Mouse (Mus musculus) MEL (cell line): ENCODE data around the gene Slitrk1. TPM values are rescaled to one million over a fixed set of nuclear protein-coding genes. Genes with fewer than 3 reads are reported as not detected.

Experiments used
- DNase-seq: peaks from one replicate; pipeline ENCODE4 v3.0.0; 2011; ENCODE audit warnings: low read depth, low spot score
- H3K27ac ChIP-seq: 2 replicates; pipeline ENCODE4 v1.5.1; 2012; ENCODE audit warnings: low read depth, mild to moderate bottlenecking, control low read depth, low read length, moderate library complexity; ENCODE audit not compliant: control insufficient read depth
- H3K27me3 ChIP-seq, 2 experiments: fragments of 150-350 bp in 1 of 2; sonication (generic) in 1 of 2; 2 replicates each; pipeline ENCODE4 v1.6.1; 2012; ENCODE audit warnings: low read length in 2 of 2, mild to moderate bottlenecking in 2 of 2, improper control_type of control experiment in 1 of 2, moderate library complexity in 1 of 2; ENCODE audit not compliant: insufficient read depth in 2 of 2, control insufficient read depth in 1 of 2
- H3K36me3 ChIP-seq, 2 experiments: 2 replicates each; pipeline ENCODE4 v1.6.1; 2012 to 2014; ENCODE audit warnings: low read length in 2 of 2, improper control_type of control experiment in 1 of 2, inconsistent platforms in 1 of 2, mild to moderate bottlenecking in 1 of 2; ENCODE audit not compliant: insufficient read depth in 2 of 2, control insufficient read depth in 1 of 2
- H3K4me1 ChIP-seq, 2 experiments: fragments of 150-350 bp in 1 of 2; sonication (generic) in 1 of 2; 2 replicates each; pipeline ENCODE4 v1.6.1; 2012; ENCODE audit warnings: low read length in 2 of 2, improper control_type of control experiment in 1 of 2, mild to moderate bottlenecking in 1 of 2; ENCODE audit not compliant: insufficient read depth in 2 of 2, control insufficient read depth in 1 of 2
- H3K4me3 ChIP-seq, 2 experiments: fragments of 150-350 bp in 1 of 2; sonication (generic) in 1 of 2; 2 replicates each; pipeline ENCODE4 v1.5.1; 2012; ENCODE audit warnings: low read depth in 2 of 2, low read length in 2 of 2, mild to moderate bottlenecking in 2 of 2, moderate library complexity in 2 of 2, control low read depth in 1 of 2, improper control_type of control experiment in 1 of 2; ENCODE audit not compliant: control insufficient read depth in 1 of 2, insufficient read depth in 1 of 2
- H3K79me2 ChIP-seq: 2 replicates; pipeline ENCODE4 v1.6.1; 2012; ENCODE audit warnings: mild to moderate bottlenecking, low read length, moderate library complexity; ENCODE audit not compliant: control insufficient read depth, poor library complexity, insufficient read depth
- H3K9ac ChIP-seq: 2 replicates; pipeline ENCODE4 v1.6.1; 2012; ENCODE audit warnings: low read depth, mild to moderate bottlenecking, control low read depth, low read length, moderate library complexity; ENCODE audit not compliant: control insufficient read depth, poor library complexity, severe bottlenecking
- H3K9me3 ChIP-seq: fragments of 150-350 bp; sonication (generic); replicated peaks from 2 replicates; pipeline ENCODE4 v1.6.1; 2012; ENCODE audit warnings: mild to moderate bottlenecking, low read length, improper control_type of control experiment, moderate library complexity; ENCODE audit not compliant: insufficient read depth
- CHD1 ChIP-seq: IDR thresholded peaks from 2 replicates; pipeline ENCODE4 v1.6.1; 2012; ENCODE audit warnings: low read depth, mild to moderate bottlenecking, inconsistent platforms, low read length, improper control_type of control experiment
- CTCF ChIP-seq, 3 experiments: IDR thresholded peaks in 2 of 3; conservative IDR thresholded peaks in 1 of 3; 2 replicates each; pipeline ENCODE4 v1.5.1; 2011 to 2012; ENCODE audit warnings: low read length in 3 of 3, low read depth in 2 of 3, mild to moderate bottlenecking in 2 of 3, improper control_type of control experiment in 1 of 3, inconsistent platforms in 1 of 3, mixed read lengths in 1 of 3, moderate library complexity in 1 of 3; ENCODE audit not compliant: control insufficient read depth in 1 of 3, insufficient read depth in 1 of 3, poor library complexity in 1 of 3, severe bottlenecking in 1 of 3
- ELF1 ChIP-seq: IDR thresholded peaks from 2 replicates; pipeline ENCODE4 v1.6.1; 2014; ENCODE audit warnings: low read depth, mild to moderate bottlenecking, inconsistent platforms, low read length, improper control_type of control experiment, moderate library complexity
- EP300 ChIP-seq, 2 experiments: IDR thresholded peaks; 2 replicates each; pipeline ENCODE4 v1.6.1; 2011; ENCODE audit warnings: improper control_type of control experiment in 2 of 2, low read length in 2 of 2, low read depth in 1 of 2, mild to moderate bottlenecking in 1 of 2
- GATA1 ChIP-seq: IDR thresholded peaks from 2 replicates; pipeline ENCODE4 v1.6.1; 2011; ENCODE audit warnings: low read depth, low read length, improper control_type of control experiment
- JUND ChIP-seq: IDR thresholded peaks from 2 replicates; pipeline ENCODE4 v1.6.1; 2011; ENCODE audit warnings: low read depth, mild to moderate bottlenecking, improper control_type of control experiment, low read length
- KAT2A ChIP-seq: conservative IDR thresholded peaks from 2 replicates; pipeline ENCODE4 v1.6.1; 2012; ENCODE audit warnings: low read depth, low read length, improper control_type of control experiment, inconsistent platforms
- MAX ChIP-seq: IDR thresholded peaks from 2 replicates; pipeline ENCODE4 v1.6.1; 2011; ENCODE audit warnings: low read length, improper control_type of control experiment
- MAZ ChIP-seq: IDR thresholded peaks from 2 replicates; pipeline ENCODE4 v1.6.1; 2012; ENCODE audit warnings: low read depth, mild to moderate bottlenecking, inconsistent platforms, low read length, improper control_type of control experiment
- MXI1 ChIP-seq: IDR thresholded peaks from 2 replicates; pipeline ENCODE4 v1.6.1; 2011; ENCODE audit warnings: mild to moderate bottlenecking, low read depth, low read length, improper control_type of control experiment
- NRF1 ChIP-seq: IDR thresholded peaks from 2 replicates; pipeline ENCODE4 v1.6.1; 2014; ENCODE audit warnings: low read depth, mild to moderate bottlenecking, inconsistent platforms, low read length, improper control_type of control experiment, moderate library complexity; ENCODE audit not compliant: poor library complexity, insufficient read depth, severe bottlenecking
- POLR2A ChIP-seq, 2 experiments: IDR thresholded peaks; 2 replicates each; pipeline ENCODE4 v1.6.1; 2011 to 2012; ENCODE audit warnings: low read length in 2 of 2, mild to moderate bottlenecking in 2 of 2, control low read depth in 1 of 2, improper control_type of control experiment in 1 of 2, low read depth in 1 of 2, moderate library complexity in 1 of 2; ENCODE audit not compliant: control insufficient read depth in 1 of 2, insufficient read depth in 1 of 2, poor library complexity in 1 of 2
- RAD21 ChIP-seq: IDR thresholded peaks from 2 replicates; pipeline ENCODE4 v1.6.1; 2011; ENCODE audit warnings: mild to moderate bottlenecking, low read depth, low read length, improper control_type of control experiment
- RCOR1 ChIP-seq: IDR thresholded peaks from 2 replicates; pipeline ENCODE4 v1.6.1; 2012; ENCODE audit warnings: low read depth, mild to moderate bottlenecking, inconsistent platforms, low read length, improper control_type of control experiment
- SMC3 ChIP-seq: IDR thresholded peaks from 2 replicates; pipeline ENCODE4 v1.6.1; 2011; ENCODE audit warnings: low read depth, low read length, improper control_type of control experiment
- TBP ChIP-seq: IDR thresholded peaks from 2 replicates; pipeline ENCODE4 v1.8.0; 2011; ENCODE audit warnings: low read depth, low read length, improper control_type of control experiment
- TCF12 ChIP-seq: IDR thresholded peaks from 2 replicates; pipeline ENCODE4 v1.6.1; 2014; ENCODE audit warnings: low read depth, mild to moderate bottlenecking, inconsistent platforms, low read length, improper control_type of control experiment, moderate library complexity
- UBTF ChIP-seq: IDR thresholded peaks from 2 replicates; pipeline ENCODE4 v1.6.1; 2012; ENCODE audit warnings: low read depth, mild to moderate bottlenecking, inconsistent platforms, low read length, improper control_type of control experiment, moderate library complexity, borderline replicate concordance; ENCODE audit not compliant: insufficient read depth
- USF1 ChIP-seq: IDR thresholded peaks from 2 replicates; pipeline ENCODE4 v1.6.1; 2014; ENCODE audit warnings: low read depth, mild to moderate bottlenecking, inconsistent platforms, low read length, improper control_type of control experiment, moderate library complexity
- ZC3H11A ChIP-seq: IDR thresholded peaks from 2 replicates; pipeline ENCODE4 v1.6.1; 2012; ENCODE audit warnings: low read depth, mild to moderate bottlenecking, inconsistent platforms, low read length, improper control_type of control experiment
- ZKSCAN1 ChIP-seq: IDR thresholded peaks from 2 replicates; pipeline ENCODE4 v1.6.1; 2012; ENCODE audit warnings: low read depth, mild to moderate bottlenecking, inconsistent platforms, low read length, improper control_type of control experiment, moderate library complexity
- ZNF384 ChIP-seq: IDR thresholded peaks from 2 replicates; pipeline ENCODE4 v1.6.1; 2012; ENCODE audit warnings: low read depth, mild to moderate bottlenecking, inconsistent platforms, low read length, improper control_type of control experiment
- polyA plus RNA-seq, 2 experiments: library from polyadenylated mRNA; stranded (reverse) in 1 of 2; unstranded in 1 of 2; fragments of >175 nt in 1 of 2; fragments of >200 nt in 1 of 2; gene quantifications; 2 replicates each; pipeline versions ENCODE4 v1.2.1 to v1.2.4; 2012; ENCODE audit warnings: low replicate concordance in 2 of 2, low read depth in 1 of 2; ENCODE audit not compliant: insufficient read length in 2 of 2, insufficient read depth in 1 of 2, missing spikeins in 1 of 2
- total RNA-seq: library from RNA; depleted of rRNA; stranded (reverse); fragments of 300-350 nt; gene quantifications from 2 replicates; pipeline ENCODE4 v1.2.3, GENCODE M21; 2012; rRNA removed

Slitrk1 gene
- total RNA-seq (not detected in 2 replicates), polyA plus RNA-seq (not detected)

GRCm38 (mm10) chr14:108913714-108914263 lies at the start of gene Slitrk1:
Gene Slitrk1 (minus strand): TSS chr14:108914158.
- Histone ChIP-seq H3K27ac (no peak within 1 kb of the TSS), H3K27me3 (no peaks in the 10 kb centered on the region), H3K79me2 (no peaks in the 10 kb centered on the region), H3K4me3 (no peak within 1 kb of the TSS), H3K36me3 (no peaks in the 10 kb centered on the region), H3K9me3 (no peaks in the 10 kb centered on the region), H3K9ac (no peak within 1 kb of the TSS), H3K4me1 (no peaks in the 10 kb centered on the region)
- DNase-seq, result peak; percentile 9
- TF ChIP-seq ZNF384, result no peak
- TF ChIP-seq ZKSCAN1, result no peak
- no peak for TF ChIP-seq MAX
- TF ChIP-seq EP300 (IDR thresholded peaks at IDR 0.05; ENCODE audit: low read depth in 1 of 2, low read length in 2 of 2), result no peak
- TF ChIP-seq USF1, result no peak

- no peak overlapping the region for H3K9ac ChIP-seq
- no peaks in the 10 kb centered on the region for H3K36me3 ChIP-seq
- no peaks in the 10 kb centered on the region for H3K9me3 ChIP-seq
- no peak overlapping the region for H3K4me3 ChIP-seq
- H3K4me1 ChIP-seq, result no peaks in the 10 kb centered on the region
- TF ChIP-seq SMC3 (peak; percentile 45), MAX (no peak), CHD1 (no peak), MAZ (no peak), TCF12 (no peak), ZC3H11A (peak; percentile 39), ELF1 (no peak), MXI1 (no peak), POLR2A (IDR thresholded peaks at IDR 0.05; ENCODE audit: control insufficient read depth in 1 of 2, insufficient read depth in 1 of 2, low read depth in 1 of 2, low read length in 2 of 2, poor library complexity in 1 of 2) (no peak), GATA1 (no peak), RCOR1 (no peak), JUND (no peak), RAD21 (peak; percentile 52), KAT2A (no peak), TBP (no peak), ZNF384 (no peak), CTCF (IDR thresholded peaks at IDR 0.05 in 2 of 3, conservative IDR thresholded peaks at IDR 0.05 in 1 of 3; ENCODE audit: control insufficient read depth in 1 of 3, insufficient read depth in 1 of 3, low read depth in 2 of 3, low read length in 3 of 3, poor library complexity in 1 of 3, severe bottlenecking in 1 of 3) (peak in 1 of 3 experiments; percentile 30; a peak in 2 of 6 replicates), UBTF (no peak), NRF1 (no peak)
- no peaks in the 10 kb centered on the region for H3K27me3 ChIP-seq
- no peaks in the 10 kb centered on the region for H3K79me2 ChIP-seq
- no peak for DNase-seq
- H3K27ac ChIP-seq, result no peak overlapping the region
Observed at GRCm38 (mm10) chr14:108935777-108936176, 21.8 kb upstream of the Slitrk1 start.
